Mouse (Mus musculus): ENCODE measurements around the gene Atxn7. TPM values are rescaled to one million over a fixed set of nuclear protein-coding genes. Genes with fewer than 3 reads are reported as not detected.

The Atxn7 gene
- polyA plus RNA-seq, 1 experiment from 2014 or later, result 0.94 TPM

DNA sequence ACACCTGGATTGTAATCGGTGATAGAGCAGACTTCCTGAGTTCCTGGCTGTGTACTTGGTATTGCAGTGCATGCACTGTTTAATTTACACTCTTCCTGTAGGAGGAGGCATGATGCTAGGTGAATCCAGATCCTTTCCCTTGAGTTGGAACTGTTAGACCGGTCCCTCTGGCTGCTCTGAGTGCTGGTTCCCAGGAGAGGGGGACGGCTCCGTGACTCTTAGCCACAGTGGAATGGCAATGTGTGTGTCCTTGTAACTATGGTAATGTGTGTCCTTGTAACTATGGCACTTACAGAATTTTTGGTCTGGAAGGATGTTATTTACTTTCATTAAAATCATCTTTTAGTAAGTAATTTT is 103.9 kb downstream of the Atxn7 start:
- Histone ChIP-seq H3K4me1 (replicated peaks) (peaks cover 39% of the 10 kb centered on the region), H3K27me3 (no peaks in the 10 kb centered on the region), H3K9ac (no peak overlapping the region), H3K27ac (replicated peaks) (0 out of 2 replicates have a peak overlapping the region, but pooled peaks have one; percentile 24), H3K4me2 (no peak overlapping the region), H3K9me3 (replicated peaks) (no peaks in the 10 kb centered on the region), H3K4me3 (replicated peaks) (no peak overlapping the region), H3K36me3 (replicated peaks) (no peaks in the 10 kb centered on the region)
- ATAC-seq (ENCODE audit: insufficient read depth), result no peak
- WGBS (ENCODE audit: insufficient replicate concordance), result 39% methylated on average over 4 of the region's 4 CpGs

DNA sequence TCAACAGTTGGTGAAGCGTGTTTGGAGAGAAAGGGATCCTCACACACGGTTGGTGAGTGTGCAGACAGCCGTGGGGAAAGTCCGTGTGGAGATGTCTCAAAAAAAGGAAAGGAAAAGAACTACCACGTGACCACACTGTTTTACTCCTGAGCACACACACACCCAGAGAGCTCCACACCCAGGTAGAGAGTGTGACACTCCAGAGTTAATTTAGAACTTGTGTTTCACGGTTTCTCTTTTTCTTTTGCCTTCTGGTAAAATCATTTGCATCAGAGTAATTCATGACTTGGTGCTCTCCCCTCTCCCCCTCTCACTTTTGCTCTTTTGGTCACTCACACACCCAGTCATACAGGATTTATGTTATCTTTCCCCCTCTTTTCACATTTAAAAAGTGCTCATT is 105.0 kb downstream of the Atxn7 start:
- Histone ChIP-seq H3K4me2 (no peak overlapping the region), H3K4me3 (replicated peaks) (no peak overlapping the region), H3K9me3 (replicated peaks) (no peaks in the 10 kb centered on the region), H3K36me3 (replicated peaks) (no peaks in the 10 kb centered on the region), H3K4me1 (replicated peaks) (peaks cover 39% of the 10 kb centered on the region), H3K9ac (no peak overlapping the region), H3K27ac (replicated peaks) (no peak overlapping the region), H3K27me3 (no peaks in the 10 kb centered on the region)
- 34% methylated on average over 6 of the region's 6 CpGs for WGBS (ENCODE audit: insufficient replicate concordance)
- no peak for ATAC-seq (ENCODE audit: insufficient read depth)

DNA sequence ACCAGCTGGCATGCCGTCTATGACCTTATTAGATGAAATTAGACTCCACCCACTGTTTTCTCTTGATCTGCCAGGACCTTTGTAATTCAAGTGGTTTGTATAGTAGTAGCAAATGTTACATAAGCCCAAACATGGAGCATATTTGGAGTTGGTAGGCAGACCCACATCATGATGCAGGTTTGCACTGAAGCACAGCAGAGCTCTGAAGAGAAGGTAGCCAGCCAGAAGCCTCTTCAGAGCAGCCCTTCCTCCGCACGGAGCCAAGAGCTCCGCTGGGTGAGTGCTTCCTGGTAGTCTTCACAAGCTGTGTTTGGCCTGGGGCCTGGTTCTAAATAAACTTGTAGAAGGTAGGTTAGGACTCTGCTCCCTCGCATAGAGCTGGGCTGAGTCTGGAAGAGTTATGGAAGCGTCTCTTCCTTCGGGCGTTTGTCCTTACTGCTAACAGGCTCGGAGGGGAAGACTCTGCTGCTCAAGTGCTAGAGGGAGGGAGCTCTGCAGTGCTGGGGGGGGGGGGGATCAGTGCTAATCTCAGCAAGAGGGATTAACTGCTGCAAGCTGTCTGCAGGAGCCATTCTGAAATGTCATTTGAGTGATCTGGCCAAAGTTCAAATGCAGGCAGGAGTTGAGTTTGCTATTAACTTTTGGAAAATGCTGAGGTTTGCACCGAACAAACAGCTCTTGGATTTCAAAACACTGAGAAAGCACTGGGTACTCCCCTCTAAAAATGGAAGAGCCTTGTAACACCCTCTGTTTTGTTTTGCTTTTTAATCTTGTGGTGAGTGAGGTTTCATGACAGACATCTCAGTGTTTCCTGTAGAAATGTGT is 106.6 kb downstream of the Atxn7 start:
- Histone ChIP-seq H3K4me3 (replicated peaks) (peak overlapping the region; percentile 15), H3K9me3 (replicated peaks) (no peaks in the 10 kb centered on the region), H3K9ac (0 out of 2 replicates have a peak overlapping the region, but pooled peaks have one; percentile 3), H3K4me1 (replicated peaks) (peaks cover 41% of the 10 kb centered on the region), H3K27ac (replicated peaks) (peak overlapping the region; percentile 71), H3K36me3 (replicated peaks) (no peaks in the 10 kb centered on the region), H3K27me3 (no peaks in the 10 kb centered on the region), H3K4me2 (peak overlapping the region; percentile 52)
- WGBS (ENCODE audit: insufficient replicate concordance), result 9% methylated on average over 10 of the region's 10 CpGs
- ATAC-seq (ENCODE audit: insufficient read depth), result peak; percentile 65

DNA sequence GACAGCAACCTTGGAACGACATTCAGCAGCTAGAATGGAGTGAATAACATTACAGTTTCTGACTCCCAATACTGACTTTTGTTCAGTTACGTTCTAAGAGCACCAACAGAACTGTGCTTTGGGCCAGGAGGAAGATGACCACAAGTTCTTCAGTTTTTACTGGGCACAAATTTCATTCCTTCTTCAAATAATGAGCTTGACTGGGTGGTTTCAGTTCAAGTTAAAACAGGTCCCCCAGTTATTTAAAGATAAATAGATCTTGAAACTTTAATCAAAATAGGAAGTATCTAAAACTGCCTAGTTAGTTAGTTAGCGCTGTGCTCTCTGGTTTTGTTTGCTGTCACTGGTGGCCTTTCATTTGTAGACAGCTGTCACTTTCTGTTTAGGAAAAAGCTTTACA is 107.3 kb downstream of the Atxn7 start:
- Histone ChIP-seq H3K9ac (no peak overlapping the region), H3K27ac (replicated peaks) (peak overlapping the region; percentile 71), H3K27me3 (no peaks in the 10 kb centered on the region), H3K9me3 (replicated peaks) (no peaks in the 10 kb centered on the region), H3K4me2 (peak overlapping the region; percentile 52), H3K4me1 (replicated peaks) (peaks cover 44% of the 10 kb centered on the region), H3K36me3 (replicated peaks) (no peaks in the 10 kb centered on the region), H3K4me3 (replicated peaks) (no peak overlapping the region)
- ATAC-seq (ENCODE audit: insufficient read depth), result no peak
- 31% methylated on average over 3 of the region's 3 CpGs for WGBS (ENCODE audit: insufficient replicate concordance)

DNA sequence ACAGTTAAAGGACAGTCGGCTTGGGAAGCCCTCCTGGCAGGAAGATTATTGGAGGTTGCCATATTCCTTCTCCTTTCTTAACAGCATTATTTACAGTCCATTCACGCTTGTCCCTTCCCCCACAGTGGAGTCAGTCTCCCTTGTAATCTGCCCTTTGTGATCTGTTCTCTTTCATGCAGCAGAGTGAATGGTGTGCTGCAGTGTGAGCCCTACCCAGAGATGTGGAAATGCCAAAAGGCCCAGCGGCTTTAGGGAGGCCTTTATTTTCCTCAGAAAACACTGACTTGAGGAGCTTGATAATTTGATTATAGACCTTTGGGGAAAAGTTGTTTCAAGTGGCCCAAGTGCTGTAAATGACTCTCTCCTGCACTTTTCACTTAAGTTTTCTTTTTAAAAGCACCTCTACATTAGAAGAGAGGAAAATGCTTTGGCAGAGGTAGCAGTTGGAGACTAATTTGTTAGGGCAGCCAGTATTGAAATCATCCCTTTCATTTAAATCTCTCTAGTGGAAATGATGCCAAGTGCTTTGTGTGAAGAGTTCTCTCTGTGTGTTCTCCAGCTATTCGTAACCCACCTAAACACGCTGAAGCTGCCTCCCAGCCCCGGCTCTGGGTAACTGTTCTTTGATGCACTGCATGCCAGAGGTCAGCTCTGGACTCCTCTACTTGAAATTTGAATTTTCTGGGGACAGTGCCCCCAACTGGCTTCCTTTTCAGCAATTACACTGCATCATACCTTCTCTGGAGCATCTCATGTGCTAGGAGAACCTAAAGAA is 109.5 kb downstream of the Atxn7 start:
- H3K4me3 ChIP-seq (replicated peaks), result no peak overlapping the region
- H3K27me3 ChIP-seq, result no peaks in the 10 kb centered on the region
- 59% methylated on average over 6 of the region's 6 CpGs for WGBS (ENCODE audit: insufficient replicate concordance)
- H3K36me3 ChIP-seq (replicated peaks), result no peaks in the 10 kb centered on the region
- H3K9ac ChIP-seq, result no peak overlapping the region
- H3K27ac ChIP-seq (replicated peaks), result 0 out of 2 replicates have a peak overlapping the region, but pooled peaks have one; percentile 33
- H3K4me2 ChIP-seq, result no peak overlapping the region
- no peaks in the 10 kb centered on the region for H3K9me3 ChIP-seq (replicated peaks)
- H3K4me1 ChIP-seq (replicated peaks), result peaks cover 31% of the 10 kb centered on the region
- ATAC-seq (ENCODE audit: insufficient read depth), result no peak

DNA sequence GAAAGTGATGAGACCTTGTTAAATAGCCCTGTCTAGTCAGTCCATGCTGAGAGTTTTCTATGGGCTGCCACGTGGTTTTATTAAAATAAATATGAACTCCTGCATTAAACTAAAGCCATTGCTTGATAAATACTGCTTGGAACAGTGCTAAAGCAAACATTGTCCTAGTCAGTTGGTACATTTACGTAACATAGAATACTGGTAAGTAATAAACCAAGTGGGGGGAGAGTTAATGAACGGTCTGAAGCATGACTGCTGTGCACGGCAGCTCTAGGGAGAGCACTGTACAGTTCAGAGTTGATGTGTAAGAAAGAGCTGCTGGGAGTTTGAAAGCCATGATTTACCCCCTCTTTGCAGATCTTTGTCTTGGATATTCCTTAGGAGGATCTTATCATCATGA is 110.2 kb downstream of the Atxn7 start:
- Histone ChIP-seq H3K4me1 (replicated peaks) (peaks cover 24% of the 10 kb centered on the region), H3K36me3 (replicated peaks) (no peaks in the 10 kb centered on the region), H3K27me3 (no peaks in the 10 kb centered on the region), H3K4me2 (no peak overlapping the region), H3K27ac (replicated peaks) (no peak overlapping the region), H3K9ac (no peak overlapping the region), H3K9me3 (replicated peaks) (no peaks in the 10 kb centered on the region), H3K4me3 (replicated peaks) (no peak overlapping the region)
- no peak for ATAC-seq (ENCODE audit: insufficient read depth)
- WGBS (ENCODE audit: insufficient replicate concordance), result 61% methylated on average over 4 of the region's 4 CpGs

DNA sequence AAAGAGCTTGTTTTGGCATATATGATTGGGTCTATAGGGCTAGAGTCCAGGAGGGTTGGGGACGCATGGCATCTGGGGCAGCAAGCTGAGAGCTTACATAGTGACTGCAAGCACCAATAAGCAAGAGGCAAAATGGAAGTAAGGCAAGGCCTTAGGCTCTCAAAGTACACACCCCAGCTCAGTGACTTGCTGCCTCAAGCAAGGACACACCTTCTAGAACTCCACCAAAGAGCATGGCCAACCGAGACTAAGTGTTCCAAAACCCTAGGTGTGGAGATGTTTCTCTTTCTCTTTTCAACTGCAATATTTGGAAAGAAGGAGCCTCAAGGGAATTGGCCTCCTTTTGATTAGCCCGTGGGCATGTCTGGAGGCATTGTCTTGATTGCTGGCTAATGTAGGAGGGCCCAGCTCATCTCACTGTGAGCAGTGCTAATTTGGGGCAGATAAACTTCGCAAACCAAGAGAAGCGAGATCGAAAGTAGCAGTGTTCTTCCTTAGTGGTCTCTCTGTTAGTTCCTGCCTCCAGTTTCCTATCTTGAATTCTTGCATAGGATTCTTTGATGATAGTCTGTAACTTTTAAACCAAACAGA is 119.5 kb downstream of the Atxn7 start:
- Histone ChIP-seq H3K27ac (replicated peaks) (no peak overlapping the region), H3K36me3 (replicated peaks) (no peaks in the 10 kb centered on the region), H3K9me3 (replicated peaks) (no peaks in the 10 kb centered on the region), H3K9ac (no peak overlapping the region), H3K27me3 (no peaks in the 10 kb centered on the region), H3K4me1 (replicated peaks) (peaks cover 6% of the 10 kb centered on the region; the same call in 1 of the 2 replicates), H3K4me2 (no peak overlapping the region), H3K4me3 (replicated peaks) (no peak overlapping the region)
- no peak for ATAC-seq (ENCODE audit: insufficient read depth)
- WGBS (ENCODE audit: insufficient replicate concordance), result 53% methylated on average over 6 of the region's 6 CpGs

DNA sequence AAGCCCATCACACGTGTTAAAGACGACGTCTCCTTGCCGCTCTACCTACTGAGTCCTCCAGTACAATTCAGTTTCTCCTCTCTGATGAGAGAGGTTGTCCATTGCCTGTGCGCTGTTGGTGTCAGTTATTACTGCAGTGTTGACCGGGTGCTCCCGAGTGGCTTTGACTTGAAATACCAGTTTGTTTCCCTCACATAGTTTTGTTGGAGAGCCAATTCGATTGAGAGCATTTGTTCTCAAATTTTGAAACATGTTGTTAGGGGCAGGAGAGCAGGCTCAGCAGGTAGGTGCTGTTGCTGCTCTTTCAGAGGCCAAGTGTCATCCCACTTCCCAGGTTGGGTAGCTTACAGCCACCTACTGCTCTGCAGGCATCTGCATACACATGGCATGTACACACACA is 122.6 kb downstream of the Atxn7 start:
- H3K9ac ChIP-seq, result no peak overlapping the region
- H3K4me2 ChIP-seq, result no peak overlapping the region
- H3K27me3 ChIP-seq, result no peaks in the 10 kb centered on the region
- no peak overlapping the region for H3K27ac ChIP-seq (replicated peaks)
- no peaks in the 10 kb centered on the region for H3K36me3 ChIP-seq (replicated peaks)
- no peak overlapping the region for H3K4me3 ChIP-seq (replicated peaks)
- WGBS (ENCODE audit: insufficient replicate concordance), result 83% methylated on average over 8 of the region's 8 CpGs
- H3K4me1 ChIP-seq (replicated peaks), result peaks cover 24% of the 10 kb centered on the region
- no peak for ATAC-seq (ENCODE audit: insufficient read depth)
- no peaks in the 10 kb centered on the region for H3K9me3 ChIP-seq (replicated peaks)

DNA sequence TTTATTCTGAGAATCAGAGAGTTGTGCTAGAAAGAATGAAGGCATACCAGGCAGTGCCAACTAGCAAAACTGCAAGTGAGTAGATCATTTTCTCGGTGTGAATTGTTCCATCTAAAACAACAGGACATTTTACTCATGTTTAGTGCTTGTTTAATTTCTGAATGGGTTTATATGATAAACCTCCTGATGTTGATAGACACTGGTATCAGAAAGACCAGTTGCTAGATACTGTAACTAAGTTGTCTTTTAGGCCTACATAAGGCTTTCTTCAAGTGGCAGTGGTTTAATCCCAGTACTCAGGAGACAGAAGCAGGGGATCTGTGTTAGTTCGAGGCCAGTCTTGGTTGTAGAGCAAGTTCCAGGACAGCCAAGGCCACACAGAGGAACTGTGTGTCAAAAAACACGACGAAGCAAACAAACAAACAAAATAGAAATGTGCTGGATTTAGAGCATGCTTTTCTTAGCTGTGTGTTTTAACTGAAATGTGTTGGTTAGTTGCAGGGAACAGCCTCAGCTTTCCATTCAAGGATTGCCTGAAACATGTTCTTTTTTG is 125.5 kb downstream of the Atxn7 start:
- no peaks in the 10 kb centered on the region for H3K27me3 ChIP-seq

DNA sequence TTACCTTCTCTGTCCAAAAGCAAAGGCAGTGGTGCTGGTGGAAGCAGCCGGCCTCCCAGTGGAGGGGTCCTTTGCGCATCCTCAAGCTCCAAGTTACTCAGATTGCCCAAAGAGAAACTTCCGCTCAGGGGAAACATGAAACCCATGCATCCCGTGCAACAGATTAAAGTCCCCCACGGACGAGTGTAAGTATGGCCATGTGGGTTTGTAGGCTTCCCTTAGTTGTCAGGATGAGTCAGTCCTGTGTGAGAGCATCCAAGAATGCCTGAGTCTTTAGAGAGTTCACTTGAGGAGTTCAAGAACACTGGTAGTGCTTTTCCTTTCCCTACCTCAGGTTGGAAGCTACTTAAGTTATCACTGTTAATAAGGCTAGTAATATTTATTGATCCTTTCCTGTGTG is 126.1 kb downstream of the Atxn7 start:
- Histone ChIP-seq H3K27me3 (no peaks in the 10 kb centered on the region), H3K36me3 (replicated peaks) (peaks cover 15% of the 10 kb centered on the region), H3K4me1 (replicated peaks) (peaks cover 18% of the 10 kb centered on the region), H3K9me3 (replicated peaks) (no peaks in the 10 kb centered on the region), H3K4me3 (replicated peaks) (no peak overlapping the region), H3K9ac (no peak overlapping the region), H3K4me2 (no peak overlapping the region), H3K27ac (replicated peaks) (no peak overlapping the region)
- WGBS (ENCODE audit: insufficient replicate concordance), result 46% methylated on average over 6 of the region's 6 CpGs
- no peak for ATAC-seq (ENCODE audit: insufficient read depth)

More for the DNA sequence above, 125.5 kb downstream of the Atxn7 start:
- H3K4me1 ChIP-seq (replicated peaks), result peaks cover 18% of the 10 kb centered on the region
- no peak for ATAC-seq (ENCODE audit: insufficient read depth)
- H3K9me3 ChIP-seq (replicated peaks), result no peaks in the 10 kb centered on the region
- no peak overlapping the region for H3K9ac ChIP-seq
- H3K4me3 ChIP-seq (replicated peaks), result no peak overlapping the region
- 43% methylated on average over 4 of the region's 4 CpGs for WGBS (ENCODE audit: insufficient replicate concordance)
- H3K36me3 ChIP-seq (replicated peaks), result peaks cover 15% of the 10 kb centered on the region; the same call in 1 of the 2 replicates
- H3K27ac ChIP-seq (replicated peaks), result no peak overlapping the region
- H3K4me2 ChIP-seq, result no peak overlapping the region

Measured in liver, embryonic 15.5 days (tissue).